Mouse (Mus musculus): ENCODE results near the gene Themis3. TPM values are rescaled to one million over a fixed set of nuclear protein-coding genes. Genes with fewer than 3 reads are reported as not detected.

The Themis3 gene
- total and polyA plus RNA-seq, 3 experiments = not detected

DNA sequence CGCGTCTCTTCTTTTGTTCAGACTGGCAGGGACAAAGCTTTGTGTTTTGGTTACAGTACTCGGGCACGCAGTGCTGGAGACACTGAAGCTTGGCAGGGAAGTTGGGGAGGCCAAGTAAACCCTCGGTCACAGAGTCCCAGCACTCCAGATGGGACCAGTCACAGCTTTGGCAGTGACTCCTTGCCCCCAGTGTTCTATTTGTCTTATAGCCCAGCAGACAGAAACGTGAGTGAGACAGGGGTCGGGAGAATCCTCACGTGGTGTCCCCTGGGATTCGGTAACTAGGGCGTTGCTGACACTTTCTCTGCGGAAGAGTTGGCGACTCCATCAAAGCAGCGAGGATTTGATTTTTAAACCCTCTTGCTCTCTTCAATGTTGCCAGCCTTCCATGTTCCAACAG, 8.3 kb downstream of the Themis3 start:
- no peak for DNase-seq (ENCODE audit: low spot score)
- Histone ChIP-seq H3K27me3 (ENCODE audit: insufficient read depth, low read length) (no peaks in the 10 kb centered on the region), H3K4me3 (ENCODE audit: low read depth, low read length) (no peak overlapping the region), H3K9me3 (replicated peaks) (peaks cover 76% of the 10 kb centered on the region), H3K4me1 (ENCODE audit: insufficient read depth, low read depth, low read length) (no peaks in the 10 kb centered on the region), H3K36me3 (replicated peaks) (no peaks in the 10 kb centered on the region)
- no peak for ATAC-seq (ENCODE audit: extremely low read depth, insufficient number of reproducible peaks, low FRiP score, poor library complexity, severe bottlenecking)
- TF ChIP-seq GATA2 (IDR thresholded peaks at IDR 0.05; ENCODE audit: borderline replicate concordance, low read depth, low read length) = no peak
- TF ChIP-seq GATA1 (IDR thresholded peaks at IDR 0.05; ENCODE audit: borderline replicate concordance, low read length) = no peak
- TF ChIP-seq POLR2AphosphoS5 (IDR thresholded peaks at IDR 0.05; ENCODE audit: insufficient replicate concordance, low read depth, low read length) = no peak
- TF ChIP-seq CTCF (IDR thresholded peaks at IDR 0.05; ENCODE audit: low read depth, low read length) = no peak
- no peak for TF ChIP-seq TAL1 (conservative IDR thresholded peaks at IDR 0.05; ENCODE audit: low read depth, low read length)

DNA sequence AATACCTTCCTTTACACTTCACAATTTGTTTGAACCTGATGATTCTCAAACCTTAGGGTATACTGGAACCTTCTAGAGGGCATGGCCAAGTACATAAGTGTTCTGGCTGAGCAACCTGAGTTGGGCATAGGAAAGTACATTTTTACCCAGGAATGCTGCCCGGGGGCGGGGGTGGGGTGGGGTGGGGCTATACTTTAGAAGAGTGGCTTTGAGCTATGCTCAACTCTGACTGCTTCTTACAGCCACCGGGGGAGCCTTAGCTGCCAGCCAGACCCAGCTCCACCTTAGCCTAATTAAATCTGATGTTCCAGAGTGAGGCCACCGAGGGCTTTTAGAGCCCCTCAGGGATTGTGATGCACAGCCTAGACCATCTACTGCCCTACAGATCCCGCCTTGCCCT, 13.4 kb downstream of the Themis3 start:
- Histone ChIP-seq H3K36me3 (replicated peaks) (no peaks in the 10 kb centered on the region), H3K9me3 (replicated peaks) (peaks cover 68% of the 10 kb centered on the region), H3K4me3 (ENCODE audit: low read depth, low read length) (no peak overlapping the region), H3K27me3 (ENCODE audit: insufficient read depth, low read length) (no peaks in the 10 kb centered on the region), H3K4me1 (ENCODE audit: insufficient read depth, low read depth, low read length) (no peaks in the 10 kb centered on the region)
- TF ChIP-seq POLR2AphosphoS5 (IDR thresholded peaks at IDR 0.05; ENCODE audit: insufficient replicate concordance, low read depth, low read length) (no peak), GATA2 (IDR thresholded peaks at IDR 0.05; ENCODE audit: borderline replicate concordance, low read depth, low read length) (no peak), GATA1 (IDR thresholded peaks at IDR 0.05; ENCODE audit: borderline replicate concordance, low read length) (no peak), TAL1 (conservative IDR thresholded peaks at IDR 0.05; ENCODE audit: low read depth, low read length) (no peak), CTCF (IDR thresholded peaks at IDR 0.05; ENCODE audit: low read depth, low read length) (no peak)
- DNase-seq (ENCODE audit: low spot score) (no peak), ATAC-seq (ENCODE audit: extremely low read depth, insufficient number of reproducible peaks, low FRiP score, poor library complexity, severe bottlenecking) (no peak)

DNA sequence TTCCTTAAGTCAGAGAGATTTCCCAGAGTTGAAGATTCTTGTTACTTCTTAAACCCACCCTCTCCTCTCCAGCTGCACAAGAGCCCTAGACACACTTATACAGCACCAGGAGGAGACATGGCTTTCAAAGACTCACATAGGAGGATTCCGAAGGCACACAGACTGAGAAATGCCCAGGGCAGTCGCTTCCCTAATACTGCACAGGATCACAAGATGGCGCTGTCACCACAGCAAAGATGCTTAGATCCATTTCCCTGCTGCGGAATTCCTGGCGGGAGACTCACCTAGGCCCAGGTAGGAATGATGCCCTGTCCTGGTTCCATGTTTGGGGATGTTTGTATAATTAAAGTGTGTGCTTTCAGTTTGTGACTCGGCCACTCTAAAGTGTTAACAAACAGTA, 16.4 kb downstream of the Themis3 start:
- TF ChIP-seq CTCF (IDR thresholded peaks at IDR 0.05; ENCODE audit: low read depth, low read length) (no peak), POLR2AphosphoS5 (IDR thresholded peaks at IDR 0.05; ENCODE audit: insufficient replicate concordance, low read depth, low read length) (no peak), GATA1 (IDR thresholded peaks at IDR 0.05; ENCODE audit: borderline replicate concordance, low read length) (no peak), TAL1 (conservative IDR thresholded peaks at IDR 0.05; ENCODE audit: low read depth, low read length) (no peak), GATA2 (IDR thresholded peaks at IDR 0.05; ENCODE audit: borderline replicate concordance, low read depth, low read length) (no peak)
- H3K36me3 ChIP-seq (replicated peaks) = no peaks in the 10 kb centered on the region
- H3K4me3 ChIP-seq (ENCODE audit: low read depth, low read length) = no peak overlapping the region
- ATAC-seq (ENCODE audit: extremely low read depth, insufficient number of reproducible peaks, low FRiP score, poor library complexity, severe bottlenecking) (no peak), DNase-seq (ENCODE audit: low spot score) (no peak)
- H3K4me1 ChIP-seq (ENCODE audit: insufficient read depth, low read depth, low read length) = no peaks in the 10 kb centered on the region
- peaks cover 68% of the 10 kb centered on the region for H3K9me3 ChIP-seq (replicated peaks)
- H3K27me3 ChIP-seq (ENCODE audit: insufficient read depth, low read length) = no peaks in the 10 kb centered on the region

DNA sequence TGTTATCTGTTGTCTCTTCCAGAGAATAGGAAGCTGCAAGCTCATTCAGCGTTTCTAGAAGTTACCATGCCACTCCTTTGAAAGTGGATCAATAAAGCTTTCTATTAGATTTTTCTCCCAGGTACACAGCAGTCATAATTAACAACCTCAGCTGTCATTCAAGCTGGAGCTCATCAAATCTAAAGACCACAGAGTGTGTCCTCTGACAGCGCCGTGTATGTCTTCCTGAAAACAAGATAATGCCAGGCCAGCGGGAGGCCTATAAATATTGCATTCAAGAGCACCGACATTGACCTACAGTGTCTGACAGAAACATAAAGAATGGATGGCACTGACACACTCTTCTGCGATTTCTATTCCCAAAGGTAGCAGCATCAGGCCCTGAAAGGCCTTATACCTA, 16.9 kb downstream of the Themis3 start:
- Histone ChIP-seq H3K4me3 (ENCODE audit: low read depth, low read length) (no peak overlapping the region), H3K9me3 (replicated peaks) (peaks cover 66% of the 10 kb centered on the region), H3K27me3 (ENCODE audit: insufficient read depth, low read length) (no peaks in the 10 kb centered on the region), H3K36me3 (replicated peaks) (no peaks in the 10 kb centered on the region), H3K4me1 (ENCODE audit: insufficient read depth, low read depth, low read length) (no peaks in the 10 kb centered on the region)
- DNase-seq (ENCODE audit: low spot score) (no peak), ATAC-seq (ENCODE audit: extremely low read depth, insufficient number of reproducible peaks, low FRiP score, poor library complexity, severe bottlenecking) (no peak)
- no peak for TF ChIP-seq POLR2AphosphoS5 (IDR thresholded peaks at IDR 0.05; ENCODE audit: insufficient replicate concordance, low read depth, low read length)
- TF ChIP-seq GATA1 (IDR thresholded peaks at IDR 0.05; ENCODE audit: borderline replicate concordance, low read length) = no peak
- no peak for TF ChIP-seq GATA2 (IDR thresholded peaks at IDR 0.05; ENCODE audit: borderline replicate concordance, low read depth, low read length)

DNA sequence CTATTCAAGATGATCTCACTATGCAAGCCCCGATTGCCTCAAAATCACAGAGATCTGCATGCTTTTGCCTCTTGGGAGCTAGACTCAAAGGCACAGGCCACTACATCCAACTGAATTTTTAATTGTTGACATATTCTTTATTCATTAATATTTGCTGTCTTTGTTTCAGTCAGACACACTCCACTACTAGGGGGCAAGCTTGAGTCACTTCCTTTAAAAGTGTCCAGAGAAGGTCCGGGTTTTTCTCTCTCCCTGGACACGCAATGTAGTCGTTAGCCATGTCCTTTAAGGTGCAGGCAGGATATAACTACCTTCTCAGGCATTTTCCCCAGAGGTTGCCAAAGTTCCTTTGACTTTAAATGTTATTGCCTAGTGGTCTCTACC, 21.8 kb downstream of the Themis3 start:
- DNase-seq (ENCODE audit: low spot score) (no peak), ATAC-seq (ENCODE audit: extremely low read depth, insufficient number of reproducible peaks, low FRiP score, poor library complexity, severe bottlenecking) (no peak)
- H3K4me1 ChIP-seq (ENCODE audit: insufficient read depth, low read depth, low read length) = no peaks in the 10 kb centered on the region
- peaks cover 32% of the 10 kb centered on the region for H3K9me3 ChIP-seq (replicated peaks)
- H3K36me3 ChIP-seq (replicated peaks) = no peaks in the 10 kb centered on the region
- H3K4me3 ChIP-seq (ENCODE audit: low read depth, low read length) = no peak overlapping the region
- no peaks in the 10 kb centered on the region for H3K27me3 ChIP-seq (ENCODE audit: insufficient read depth, low read length)
- no peak for TF ChIP-seq POLR2AphosphoS5 (IDR thresholded peaks at IDR 0.05; ENCODE audit: insufficient replicate concordance, low read depth, low read length)
- TF ChIP-seq TAL1 (conservative IDR thresholded peaks at IDR 0.05; ENCODE audit: low read depth, low read length) = no peak
- TF ChIP-seq GATA1 (IDR thresholded peaks at IDR 0.05; ENCODE audit: borderline replicate concordance, low read length) = no peak
- no peak for TF ChIP-seq CTCF (IDR thresholded peaks at IDR 0.05; ENCODE audit: low read depth, low read length)
- TF ChIP-seq GATA2 (IDR thresholded peaks at IDR 0.05; ENCODE audit: borderline replicate concordance, low read depth, low read length) = no peak

DNA sequence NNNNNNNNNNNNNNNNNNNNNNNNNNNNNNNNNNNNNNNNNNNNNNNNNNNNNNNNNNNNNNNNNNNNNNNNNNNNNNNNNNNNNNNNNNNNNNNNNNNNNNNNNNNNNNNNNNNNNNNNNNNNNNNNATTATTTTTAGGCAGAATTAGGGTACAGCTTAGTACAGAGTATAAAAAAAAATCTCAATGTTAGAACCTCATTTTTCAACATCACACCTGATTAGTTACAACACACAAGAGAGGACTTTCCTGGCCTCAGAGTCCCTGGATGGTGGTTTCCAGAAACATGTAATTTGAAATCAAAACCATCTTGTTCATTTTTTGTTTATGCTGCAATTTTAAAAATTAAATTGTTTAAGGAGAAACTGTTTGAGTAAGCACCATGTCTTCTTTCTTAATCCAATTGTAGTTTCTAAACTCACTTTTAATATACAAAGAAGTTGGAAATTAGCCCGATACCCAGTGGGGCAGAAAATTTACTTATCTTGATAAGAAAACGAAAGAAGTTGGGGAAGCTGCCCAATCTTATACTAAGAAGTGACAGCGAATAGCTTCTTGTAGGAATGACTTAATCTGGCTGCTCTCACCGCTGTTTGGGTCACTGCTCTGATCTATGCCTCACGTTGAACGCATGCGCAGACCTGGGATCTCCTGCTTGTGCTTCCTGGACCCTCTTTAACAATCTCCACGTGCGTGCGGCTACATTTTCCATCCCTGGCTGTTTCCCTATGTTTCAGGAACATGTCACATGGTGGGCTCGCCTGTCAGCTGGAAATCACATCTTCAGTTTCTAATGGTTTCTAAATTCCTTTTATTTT, 22.4 kb downstream of the Themis3 start:
- ATAC-seq (ENCODE audit: extremely low read depth, insufficient number of reproducible peaks, low FRiP score, poor library complexity, severe bottlenecking) (no peak), DNase-seq (ENCODE audit: low spot score) (no peak)
- H3K36me3 ChIP-seq (replicated peaks) = no peaks in the 10 kb centered on the region
- no peaks in the 10 kb centered on the region for H3K4me1 ChIP-seq (ENCODE audit: insufficient read depth, low read depth, low read length)
- TF ChIP-seq TAL1 (conservative IDR thresholded peaks at IDR 0.05; ENCODE audit: low read depth, low read length) = no peak
- no peak for TF ChIP-seq GATA2 (IDR thresholded peaks at IDR 0.05; ENCODE audit: borderline replicate concordance, low read depth, low read length)
- no peak overlapping the region for H3K4me3 ChIP-seq (ENCODE audit: low read depth, low read length)
- H3K27me3 ChIP-seq (ENCODE audit: insufficient read depth, low read length) = no peaks in the 10 kb centered on the region
- H3K9me3 ChIP-seq (replicated peaks) = peaks cover 35% of the 10 kb centered on the region

Data from G1E (cell line).